Mouse (Mus musculus): ENCODE results near the gene Tmem51. TPM values are rescaled to one million over a fixed set of nuclear protein-coding genes. Genes with fewer than 3 reads are reported as not detected.

Gene Tmem51
- total and polyA plus RNA-seq, 2 experiments: 4.1 to 13.3 TPM

- Histone ChIP-seq H3K4me3 (ENCODE audit: insufficient read depth, low read depth, low read length) (no peak overlapping the region), H3K9ac (ENCODE audit: low read depth, low read length) (no peak overlapping the region), H3K36me3 (ENCODE audit: control insufficient read depth, insufficient read depth, low read length) (no peaks in the 10 kb centered on the region), H3K79me2 (ENCODE audit: control insufficient read depth, insufficient read depth, low read length) (peaks cover 7% of the 10 kb centered on the region; the same call in 1 of the 2 replicates), H3K27ac (replicated peaks; ENCODE audit: insufficient read depth, low read depth, low read length) (peak overlapping the region; percentile 86), H3K27me3 (ENCODE audit: control insufficient read depth, insufficient read depth, low read length) (no peaks in the 10 kb centered on the region), H3K4me1 (ENCODE audit: control insufficient read depth, insufficient read depth, low read length) (peaks cover 23% of the 10 kb centered on the region)
- no peak for DNase-seq (ENCODE audit: extremely low read depth, low read depth, low spot score)
- 45% methylated on average over 4 of the region's 4 CpGs for WGBS
- no peak for TF ChIP-seq CTCF (IDR thresholded peaks at IDR 0.05; ENCODE audit: low read depth, low read length)
- no peak for TF ChIP-seq POLR2A (IDR thresholded peaks at IDR 0.05; ENCODE audit: extremely low read depth, insufficient read depth, low read length)
Measured at GRCm38 (mm10) chr4:142066576-142066975, 17.5 kb downstream of the Tmem51 start.

GRCm38 (mm10) chr4:142065835-142066234 lies 18.3 kb downstream of the Tmem51 start:
- H3K4me3 ChIP-seq (ENCODE audit: insufficient read depth, low read depth, low read length): no peak overlapping the region
- H3K9ac ChIP-seq (ENCODE audit: low read depth, low read length): no peak overlapping the region
- no peak for TF ChIP-seq POLR2A (IDR thresholded peaks at IDR 0.05; ENCODE audit: extremely low read depth, insufficient read depth, low read length)
- no peak for TF ChIP-seq CTCF (IDR thresholded peaks at IDR 0.05; ENCODE audit: low read depth, low read length)
- H3K36me3 ChIP-seq (ENCODE audit: control insufficient read depth, insufficient read depth, low read length): no peaks in the 10 kb centered on the region
- no peak for DNase-seq (ENCODE audit: extremely low read depth, low read depth, low spot score)
- H3K4me1 ChIP-seq (ENCODE audit: control insufficient read depth, insufficient read depth, low read length): peaks cover 21% of the 10 kb centered on the region
- H3K27ac ChIP-seq (replicated peaks; ENCODE audit: insufficient read depth, low read depth, low read length): peak overlapping the region; percentile 86
- no peaks in the 10 kb centered on the region for H3K27me3 ChIP-seq (ENCODE audit: control insufficient read depth, insufficient read depth, low read length)
- H3K79me2 ChIP-seq (ENCODE audit: control insufficient read depth, insufficient read depth, low read length): peaks cover 7% of the 10 kb centered on the region; the same call in 1 of the 2 replicates
- 74% methylated on average over 6 of the region's 6 CpGs for WGBS

DNA sequence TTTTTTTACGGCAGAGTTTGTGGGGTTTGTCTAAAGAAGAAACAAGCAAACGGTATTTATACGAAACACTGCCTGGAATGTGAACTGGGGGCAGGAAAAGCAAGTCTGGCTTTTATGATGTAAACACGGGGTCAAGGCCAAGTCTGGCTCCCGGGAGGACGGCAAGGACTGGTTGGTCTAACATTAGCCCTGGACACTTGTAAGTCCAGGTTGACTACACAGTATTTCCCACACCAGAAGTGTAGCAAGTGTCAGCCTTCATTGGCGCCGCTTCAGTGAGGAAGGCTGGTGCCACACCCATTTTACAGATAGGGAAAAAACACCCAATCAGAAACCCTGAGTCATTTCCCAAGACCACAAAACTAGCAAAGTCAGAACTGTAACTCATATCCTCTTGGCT lies 18.8 kb downstream of the Tmem51 start:
- no peak overlapping the region for H3K4me3 ChIP-seq (ENCODE audit: insufficient read depth, low read depth, low read length)
- peaks cover 7% of the 10 kb centered on the region; the same call in 1 of the 2 replicates for H3K79me2 ChIP-seq (ENCODE audit: control insufficient read depth, insufficient read depth, low read length)
- peak; percentile 38 for DNase-seq (ENCODE audit: extremely low read depth, low read depth, low spot score)
- no peak overlapping the region for H3K9ac ChIP-seq (ENCODE audit: low read depth, low read length)
- TF ChIP-seq CTCF (IDR thresholded peaks at IDR 0.05; ENCODE audit: low read depth, low read length) (no peak), POLR2A (IDR thresholded peaks at IDR 0.05; ENCODE audit: extremely low read depth, insufficient read depth, low read length) (no peak)
- 65% methylated on average over 8 of the region's 8 CpGs for WGBS
- peaks cover 20% of the 10 kb centered on the region for H3K4me1 ChIP-seq (ENCODE audit: control insufficient read depth, insufficient read depth, low read length)
- no peaks in the 10 kb centered on the region for H3K27me3 ChIP-seq (ENCODE audit: control insufficient read depth, insufficient read depth, low read length)
- H3K27ac ChIP-seq (replicated peaks; ENCODE audit: insufficient read depth, low read depth, low read length): peak overlapping the region; percentile 86
- no peaks in the 10 kb centered on the region for H3K36me3 ChIP-seq (ENCODE audit: control insufficient read depth, insufficient read depth, low read length)

DNA sequence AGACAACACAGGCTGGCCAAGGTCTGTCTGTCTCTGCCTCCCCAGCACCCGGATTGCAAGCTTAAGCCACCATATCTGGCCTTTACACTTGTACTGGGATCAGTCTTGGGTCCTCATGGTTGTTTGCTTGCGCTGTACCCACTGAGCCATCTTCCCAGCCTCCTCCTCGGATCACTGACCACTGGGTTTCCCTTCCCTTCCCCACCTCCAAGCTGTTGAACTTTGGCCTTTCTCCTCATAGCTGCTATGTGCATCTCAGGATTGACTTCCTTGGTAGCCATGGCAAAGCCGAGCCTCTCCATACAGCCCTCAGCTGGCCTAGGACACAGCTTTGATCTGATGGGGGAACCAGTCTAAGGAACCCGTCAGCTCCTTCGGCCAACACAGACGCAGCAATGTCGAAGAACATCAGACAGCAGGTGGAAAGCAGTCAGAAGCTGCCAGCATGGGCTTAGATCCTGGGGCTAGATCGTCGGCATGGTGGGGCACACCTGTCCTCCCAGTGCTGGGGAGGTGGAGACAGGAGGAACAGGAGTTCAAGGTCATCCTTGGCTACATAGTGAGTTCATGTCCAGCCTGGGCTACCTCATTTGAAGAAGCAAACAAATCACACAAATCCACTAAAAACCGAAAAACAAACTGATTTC lies 19.4 kb downstream of the Tmem51 start:
- DNase-seq (ENCODE audit: extremely low read depth, low read depth, low spot score): no peak
- H3K27ac ChIP-seq (replicated peaks; ENCODE audit: insufficient read depth, low read depth, low read length): peak overlapping the region; percentile 22
- H3K9ac ChIP-seq (ENCODE audit: low read depth, low read length): no peak overlapping the region
- H3K4me1 ChIP-seq (ENCODE audit: control insufficient read depth, insufficient read depth, low read length): peaks cover 18% of the 10 kb centered on the region
- WGBS: 83% methylated on average over 11 of the region's 11 CpGs
- H3K4me3 ChIP-seq (ENCODE audit: insufficient read depth, low read depth, low read length): no peak overlapping the region
- no peak for TF ChIP-seq CTCF (IDR thresholded peaks at IDR 0.05; ENCODE audit: low read depth, low read length)
- TF ChIP-seq POLR2A (IDR thresholded peaks at IDR 0.05; ENCODE audit: extremely low read depth, insufficient read depth, low read length): no peak
- peaks cover 7% of the 10 kb centered on the region; the same call in 1 of the 2 replicates for H3K79me2 ChIP-seq (ENCODE audit: control insufficient read depth, insufficient read depth, low read length)
- H3K27me3 ChIP-seq (ENCODE audit: control insufficient read depth, insufficient read depth, low read length): no peaks in the 10 kb centered on the region
- H3K36me3 ChIP-seq (ENCODE audit: control insufficient read depth, insufficient read depth, low read length): no peaks in the 10 kb centered on the region

DNA sequence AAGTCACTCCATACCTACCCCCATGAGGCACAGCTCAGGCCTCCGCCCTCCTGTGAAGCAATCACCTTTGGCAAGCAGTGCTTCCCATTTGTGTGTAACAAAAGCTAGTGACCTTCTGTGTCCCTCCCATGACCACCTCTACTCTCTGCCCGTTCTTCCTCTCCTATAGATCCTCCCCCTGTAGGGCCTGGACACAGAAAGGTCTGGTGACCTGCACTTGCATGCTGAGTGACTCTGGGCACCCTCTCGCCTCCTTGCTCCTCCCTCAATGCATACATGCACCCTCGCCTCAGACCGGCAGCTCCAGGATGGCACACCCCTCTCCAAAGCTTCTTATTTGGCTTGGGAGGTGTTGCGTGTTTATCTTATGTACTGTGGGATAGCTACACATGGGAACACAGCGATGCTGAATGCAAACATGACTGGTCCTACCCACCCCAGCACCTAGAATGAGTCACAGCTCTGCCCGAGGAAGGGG lies 21.0 kb downstream of the Tmem51 start:
- Histone ChIP-seq H3K79me2 (ENCODE audit: control insufficient read depth, insufficient read depth, low read length) (peaks cover 4% of the 10 kb centered on the region; the same call in 1 of the 2 replicates), H3K9ac (ENCODE audit: low read depth, low read length) (no peak overlapping the region), H3K27me3 (ENCODE audit: control insufficient read depth, insufficient read depth, low read length) (no peaks in the 10 kb centered on the region), H3K36me3 (ENCODE audit: control insufficient read depth, insufficient read depth, low read length) (no peaks in the 10 kb centered on the region), H3K4me3 (ENCODE audit: insufficient read depth, low read depth, low read length) (no peak overlapping the region), H3K4me1 (ENCODE audit: control insufficient read depth, insufficient read depth, low read length) (peaks cover 12% of the 10 kb centered on the region), H3K27ac (replicated peaks; ENCODE audit: insufficient read depth, low read depth, low read length) (no peak overlapping the region)
- TF ChIP-seq CTCF (IDR thresholded peaks at IDR 0.05; ENCODE audit: low read depth, low read length): no peak
- TF ChIP-seq POLR2A (IDR thresholded peaks at IDR 0.05; ENCODE audit: extremely low read depth, insufficient read depth, low read length): no peak
- WGBS: 40% methylated on average over 8 of the region's 8 CpGs
- DNase-seq (ENCODE audit: extremely low read depth, low read depth, low spot score): peak; percentile 83
